Mouse (Mus musculus) ES-E14 (cell line): ENCODE results near the gene Map7d1.

Experiments used
- CHD2 ChIP-seq: IDR thresholded peaks from 2 replicates; pipeline ENCODE4 v1.6.1; 2014; ENCODE audit warnings: mild to moderate bottlenecking, low read depth, low read length, inconsistent platforms
- MAFK ChIP-seq: IDR thresholded peaks from 2 replicates; pipeline ENCODE4 v1.6.1; 2014; ENCODE audit warnings: mild to moderate bottlenecking, low read depth, low read length, inconsistent platforms; ENCODE audit not compliant: insufficient read depth
- ZC3H11A ChIP-seq: IDR thresholded peaks from 2 replicates; pipeline ENCODE4 v1.6.1; 2012; ENCODE audit warnings: low read depth, mild to moderate bottlenecking, inconsistent platforms, low read length, borderline replicate concordance
- ZNF384 ChIP-seq: IDR thresholded peaks from 2 replicates; pipeline ENCODE4 v1.6.1; 2012; ENCODE audit warnings: low read depth, low read length, inconsistent platforms

DNA sequence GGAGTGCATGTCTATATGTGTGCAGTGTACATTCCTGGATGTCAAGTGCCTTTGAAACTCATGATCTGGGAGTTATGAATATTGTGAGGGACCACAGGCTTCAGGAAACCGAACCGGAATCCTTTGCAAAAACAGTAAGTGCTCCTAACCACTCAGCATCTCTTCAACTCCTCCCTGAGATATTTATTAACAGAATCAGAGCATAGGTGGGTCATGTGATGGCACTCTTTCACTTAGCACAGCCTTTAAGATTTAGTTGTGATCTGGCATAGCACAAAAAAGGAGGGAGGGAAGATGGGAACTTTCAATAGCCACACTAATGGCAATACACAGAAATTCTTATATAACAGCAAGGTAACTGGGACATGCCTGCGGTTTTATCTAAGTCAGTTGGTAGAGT, 69.0 kb downstream of the Map7d1 start:
- TF ChIP-seq CHD2 = no peak
- no peak for TF ChIP-seq ZNF384
- no peak for TF ChIP-seq ZC3H11A
- TF ChIP-seq MAFK = no peak
